Mouse (Mus musculus) limb, embryonic 11.5 days (tissue): ENCODE data around the gene Bclaf1. TPM values are rescaled to one million over a fixed set of nuclear protein-coding genes. Genes with fewer than 3 reads are reported as not detected.

Experiments used
- ATAC-seq: fragments of 200-750 bp; cut with Nextera tagmentation; 2 replicates; pipeline ENCODE4 v1.8.0; 2017; ENCODE audit warnings: low read depth; ENCODE audit not compliant: insufficient number of reproducible peaks, low FRiP score, low TSS enrichment
- DNase-seq: peaks from one replicate; pipeline ENCODE4 v3.0.0-alpha.2; 2015; ENCODE audit warnings: low spot score
- H3K27ac ChIP-seq: fragments of 300-500 bp; sonication (generic); replicated peaks from 2 replicates; pipeline ENCODE4 v1.5.1; 2014; ENCODE audit warnings: low read depth, mild to moderate bottlenecking, low read length
- H3K27me3 ChIP-seq: fragments of 300-500 bp; sonication (generic); 2 replicates; pipeline ENCODE4 v1.6.1; 2014; ENCODE audit warnings: mild to moderate bottlenecking, low read length, mixed read lengths; ENCODE audit not compliant: control insufficient read depth, insufficient read depth
- H3K36me3 ChIP-seq: fragments of 300-500 bp; sonication (generic); 2 replicates; pipeline ENCODE4 v1.6.1; 2014; ENCODE audit warnings: mild to moderate bottlenecking, low read length, moderate library complexity, mixed read lengths; ENCODE audit not compliant: control insufficient read depth, insufficient read depth
- H3K4me1 ChIP-seq: fragments of 300-500 bp; sonication (generic); 2 replicates; pipeline ENCODE4 v1.6.1; 2014; ENCODE audit warnings: low read length, mixed read lengths; ENCODE audit not compliant: control insufficient read depth, insufficient read depth
- H3K4me2 ChIP-seq: fragments of 300-500 bp; sonication (generic); 2 replicates; pipeline ENCODE4 v1.6.1; 2014; ENCODE audit warnings: low read depth, mild to moderate bottlenecking, moderate library complexity; ENCODE audit not compliant: severe bottlenecking
- H3K4me3 ChIP-seq: fragments of 300-500 bp; sonication (generic); 2 replicates; pipeline ENCODE4 v1.5.1; 2014; ENCODE audit warnings: low read depth, low read length
- H3K9ac ChIP-seq: fragments of 300-500 bp; sonication (generic); 2 replicates; pipeline ENCODE4 v1.6.1; 2014; ENCODE audit warnings: mild to moderate bottlenecking, low read length
- H3K9me3 ChIP-seq: fragments of 300-500 bp; sonication (generic); 2 replicates; pipeline ENCODE4 v1.6.1; 2016; ENCODE audit warnings: low read length; ENCODE audit not compliant: control insufficient read depth
- WGBS: fragments of 180-500 bp; shearing (Covaris S2); extraction: QIAGEN DNeasy Blood & Tissue Kit; methylation state at CpG from one replicate; pipeline ENCODE4 v1.1.7; 2014; 5-methylcytosine and 5-hydroxymethylcytosine counted together
- polyA plus RNA-seq: library from polyadenylated mRNA; unstranded; fragments of >200 nt; fragmentation: Nextera tagmentation; extraction: Ambion mirVana; gene quantifications from 2 replicates; pipeline ENCODE4 v1.2.1, GENCODE M21; 2014

Gene Bclaf1
- polyA plus RNA-seq, 1 experiment from 2014 or later = 176 TPM

GRCm38 (mm10) chr10:20281456-20281855, 30.8 kb upstream of the Bclaf1 start:
- Histone ChIP-seq H3K4me2 (no peak overlapping the region), H3K9me3 (no peaks in the 10 kb centered on the region), H3K27me3 (no peaks in the 10 kb centered on the region), H3K9ac (no peak overlapping the region), H3K27ac (no peak overlapping the region), H3K36me3 (no peaks in the 10 kb centered on the region), H3K4me3 (no peak overlapping the region), H3K4me1 (peaks cover 11% of the 10 kb centered on the region)
- DNase-seq = no peak
- ATAC-seq = no peak
- 63% methylated on average over 2 of the region's 2 CpGs for WGBS

GRCm38 (mm10) chr10:20285289-20285975, 26.8 kb upstream of the Bclaf1 start:
- Histone ChIP-seq H3K27ac (no peak overlapping the region), H3K36me3 (no peaks in the 10 kb centered on the region), H3K4me1 (peaks cover 11% of the 10 kb centered on the region), H3K27me3 (no peaks in the 10 kb centered on the region), H3K4me3 (no peak overlapping the region), H3K9me3 (no peaks in the 10 kb centered on the region), H3K9ac (no peak overlapping the region), H3K4me2 (no peak overlapping the region)
- peak; percentile 32 for DNase-seq
- 0 out of 2 replicates have a peak, but pooled peaks have one; percentile 34 for ATAC-seq
- WGBS = 36% methylated on average over 10 of the region's 10 CpGs

GRCm38 (mm10) chr10:20285994-20286836, 26.1 kb upstream of the Bclaf1 start:
- no peak overlapping the region; the same call in 1 of the 2 replicates for H3K4me2 ChIP-seq
- H3K4me3 ChIP-seq = no peak overlapping the region
- peaks cover 14% of the 10 kb centered on the region for H3K4me1 ChIP-seq
- H3K9ac ChIP-seq = no peak overlapping the region
- H3K27me3 ChIP-seq = no peaks in the 10 kb centered on the region
- 50% methylated on average over 15 of the region's 15 CpGs for WGBS
- H3K36me3 ChIP-seq = no peaks in the 10 kb centered on the region
- DNase-seq = no peak
- no peak overlapping the region for H3K27ac ChIP-seq
- 0 out of 2 replicates have a peak, but pooled peaks have one; percentile 37 for ATAC-seq
- no peaks in the 10 kb centered on the region for H3K9me3 ChIP-seq

GRCm38 (mm10) chr10:20287369-20287768, 24.9 kb upstream of the Bclaf1 start:
- H3K27me3 ChIP-seq = no peaks in the 10 kb centered on the region
- ATAC-seq (no peak), DNase-seq (no peak)
- no peaks in the 10 kb centered on the region for H3K36me3 ChIP-seq
- no peak overlapping the region for H3K9ac ChIP-seq
- no peak overlapping the region for H3K4me2 ChIP-seq
- H3K4me1 ChIP-seq = peaks cover 14% of the 10 kb centered on the region
- 70% methylated on average over 6 of the region's 6 CpGs for WGBS
- H3K4me3 ChIP-seq = no peak overlapping the region
- H3K27ac ChIP-seq = no peak overlapping the region
- H3K9me3 ChIP-seq = no peaks in the 10 kb centered on the region

- no peak overlapping the region for H3K27ac ChIP-seq
- H3K27me3 ChIP-seq = no peaks in the 10 kb centered on the region
- peak overlapping the region; percentile 25; the same call in 1 of the 2 replicates for H3K4me2 ChIP-seq
- no peak for ATAC-seq
- H3K9me3 ChIP-seq = no peaks in the 10 kb centered on the region
- no peaks in the 10 kb centered on the region for H3K36me3 ChIP-seq
- no peak overlapping the region for H3K4me3 ChIP-seq
- 0 out of 2 replicates have a peak overlapping the region, but pooled peaks have one; percentile 27 for H3K9ac ChIP-seq
- WGBS = 28% methylated on average over 11 of the region's 11 CpGs
- DNase-seq = peak; percentile 90
- peaks cover 11% of the 10 kb centered on the region for H3K4me1 ChIP-seq
Observed at GRCm38 (mm10) chr10:20290467-20290883, 21.8 kb upstream of the Bclaf1 start.

DNA sequence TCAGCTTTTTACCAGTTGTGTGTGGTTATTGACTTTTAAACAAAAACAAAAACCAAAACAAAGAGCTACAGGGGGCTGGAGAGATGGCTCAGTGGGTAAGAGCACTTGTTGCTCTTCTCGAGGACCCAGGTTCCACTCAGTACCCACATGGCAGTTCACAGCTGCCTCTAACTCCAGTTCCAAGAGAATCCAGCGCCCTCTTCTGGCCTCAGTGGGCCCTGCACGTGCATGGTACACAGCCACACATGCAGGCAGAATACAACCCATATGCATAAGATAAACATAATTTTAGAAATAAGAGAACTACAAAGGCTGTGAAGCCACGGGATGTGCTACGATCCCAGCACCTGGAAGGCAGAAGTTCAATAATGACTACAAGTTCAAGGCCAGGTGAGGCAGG, 16.3 kb upstream of the Bclaf1 start:
- H3K4me1 ChIP-seq = no peaks in the 10 kb centered on the region
- no peak overlapping the region for H3K4me3 ChIP-seq
- no peaks in the 10 kb centered on the region for H3K27me3 ChIP-seq
- no peak overlapping the region for H3K27ac ChIP-seq
- no peak for DNase-seq
- WGBS = 76% methylated on average over 5 of the region's 5 CpGs
- no peaks in the 10 kb centered on the region for H3K9me3 ChIP-seq
- H3K4me2 ChIP-seq = no peak overlapping the region
- no peaks in the 10 kb centered on the region for H3K36me3 ChIP-seq
- ATAC-seq = no peak
- H3K9ac ChIP-seq = no peak overlapping the region

DNA sequence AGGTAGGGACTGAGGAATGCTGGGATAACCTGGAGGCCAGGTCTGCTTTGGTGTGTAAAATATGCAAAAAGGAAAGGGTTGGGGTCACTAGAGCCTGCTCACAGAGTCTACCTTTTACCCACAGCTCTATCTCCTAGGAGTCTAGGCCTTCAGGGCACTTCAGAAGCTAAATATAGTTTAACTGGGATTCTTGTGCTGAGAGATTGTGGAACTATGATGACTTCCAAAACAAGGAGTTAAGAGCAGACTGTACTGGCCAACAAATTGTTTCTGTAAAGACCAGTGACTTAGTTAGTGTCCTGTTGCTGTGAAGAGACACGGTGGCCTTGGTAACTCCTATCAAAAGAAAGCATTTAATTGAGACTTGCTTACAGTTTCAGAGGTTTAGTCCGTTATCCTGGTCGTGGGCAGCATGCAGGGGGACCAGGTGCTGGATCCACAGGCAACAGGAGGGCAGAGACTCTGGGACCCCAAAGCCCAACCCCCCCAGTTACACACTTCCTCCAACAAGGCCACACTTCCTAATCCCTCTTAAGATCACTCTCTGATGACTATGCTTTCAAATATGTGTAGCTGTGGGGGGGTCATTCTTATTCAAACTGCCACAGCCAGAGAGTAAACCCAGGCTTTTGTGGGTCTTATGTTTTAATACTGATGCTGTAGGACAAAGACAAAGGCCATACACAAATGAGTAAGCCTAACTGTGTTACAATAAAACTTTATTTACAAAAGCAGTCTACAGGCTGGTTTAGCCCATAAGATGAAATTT, 13.9 kb upstream of the Bclaf1 start:
- ATAC-seq = no peak

GRCm38 (mm10) chr10:20299114-20299513, 13.2 kb upstream of the Bclaf1 start:
- ATAC-seq (no peak), DNase-seq (no peak)
- no peak overlapping the region for H3K9ac ChIP-seq
- no peak overlapping the region for H3K4me2 ChIP-seq
- H3K27ac ChIP-seq = no peak overlapping the region
- H3K9me3 ChIP-seq = no peaks in the 10 kb centered on the region
- H3K27me3 ChIP-seq = no peaks in the 10 kb centered on the region
- no peak overlapping the region for H3K4me3 ChIP-seq
- 84% methylated on average over 5 of the region's 5 CpGs for WGBS
- no peaks in the 10 kb centered on the region for H3K4me1 ChIP-seq
- H3K36me3 ChIP-seq = no peaks in the 10 kb centered on the region

More for the DNA sequence above, 13.9 kb upstream of the Bclaf1 start:
- Histone ChIP-seq H3K36me3 (no peaks in the 10 kb centered on the region), H3K4me1 (no peaks in the 10 kb centered on the region), H3K4me2 (no peak overlapping the region), H3K9ac (no peak overlapping the region), H3K27me3 (no peaks in the 10 kb centered on the region), H3K27ac (no peak overlapping the region), H3K9me3 (no peaks in the 10 kb centered on the region), H3K4me3 (no peak overlapping the region)
- 58% methylated on average over 3 of the region's 3 CpGs for WGBS
- no peak for DNase-seq
